Mouse (Mus musculus) cerebellum, postnatal 36 days (tissue): ENCODE measurements at regions not wholly inside any gene's neighbourhood (a gene's known extent, or its start where the extent isn't known, plus 50 kb on each side); places are given as distances from the start of the nearest gene placed in this dataset.

Experiments
- DNase-seq, 2 experiments: peaks; one replicate each; pipeline ENCODE4 v3.0.0; 2021 to 2022; ENCODE audit warnings: mixed read lengths in 2 of 2

GRCm38 (mm10) chr14:72850884-72851283 is 141.1 kb upstream of the Fndc3a start:
- DNase-seq, result no peak

GRCm38 (mm10) chr14:72848271-72848955 is 138.6 kb upstream of the Fndc3a start:
- no peak for DNase-seq

GRCm38 (mm10) chr14:72847466-72847865 is 137.7 kb upstream of the Fndc3a start:
- DNase-seq, result no peak

- no peak for DNase-seq
These were observed 136.0 kb upstream of the Fndc3a start for GRCm38 (mm10) chr14:72845621-72846440.

GRCm38 (mm10) chr14:72844753-72845369 is 135.1 kb upstream of the Fndc3a start:
- DNase-seq, result no peak

GRCm38 (mm10) chr14:72841753-72842152 is 131.9 kb upstream of the Fndc3a start:
- no peak for DNase-seq

- DNase-seq, result no peak
These were observed 125.4 kb upstream of the Fndc3a start for GRCm38 (mm10) chr14:72835158-72835557.

GRCm38 (mm10) chr14:72829261-72829660 is 119.5 kb upstream of the Fndc3a start:
- DNase-seq, result no peak

GRCm38 (mm10) chr14:72825549-72825948 is 115.7 kb upstream of the Fndc3a start:
- no peak for DNase-seq

- no peak for DNase-seq
These were observed 112.4 kb upstream of the Fndc3a start for GRCm38 (mm10) chr14:72822231-72822615.

GRCm38 (mm10) chr14:72821517-72822230 is 111.9 kb upstream of the Fndc3a start:
- DNase-seq, result no peak

GRCm38 (mm10) chr14:72819037-72819436 is 109.2 kb upstream of the Fndc3a start:
- DNase-seq, result no peak

- DNase-seq, result no peak
These were observed 108.0 kb upstream of the Fndc3a start for GRCm38 (mm10) chr14:72817764-72818163.

GRCm38 (mm10) chr14:72816847-72817246 is 107.0 kb upstream of the Fndc3a start:
- no peak for DNase-seq

- no peak for DNase-seq
These were observed 99.3 kb upstream of the Fndc3a start for GRCm38 (mm10) chr14:72809138-72809537.

- DNase-seq, result no peak
These were observed 98.1 kb upstream of the Fndc3a start for GRCm38 (mm10) chr14:72807947-72808346.

- no peak for DNase-seq
These were observed 97.5 kb upstream of the Fndc3a start for GRCm38 (mm10) chr14:72807286-72807685.

GRCm38 (mm10) chr14:72806598-72806997 is 96.8 kb upstream of the Fndc3a start:
- no peak for DNase-seq

- no peak for DNase-seq
These were observed 93.8 kb upstream of the Fndc3a start for GRCm38 (mm10) chr14:72803579-72803978.

- DNase-seq, result no peak
These were observed 80.9 kb upstream of the Fndc3a start for GRCm38 (mm10) chr14:72790654-72791053.

- no peak for DNase-seq
These were observed 77.1 kb upstream of the Fndc3a start for GRCm38 (mm10) chr14:72786929-72787328.

- no peak for DNase-seq
These were observed 73.4 kb upstream of the Fndc3a start for GRCm38 (mm10) chr14:72783248-72783647.

- DNase-seq, result no peak
These were observed 69.6 kb upstream of the Fndc3a start for GRCm38 (mm10) chr14:72779446-72779845.
